Mouse (Mus musculus): ENCODE results near the gene Abi3bp.

DNA sequence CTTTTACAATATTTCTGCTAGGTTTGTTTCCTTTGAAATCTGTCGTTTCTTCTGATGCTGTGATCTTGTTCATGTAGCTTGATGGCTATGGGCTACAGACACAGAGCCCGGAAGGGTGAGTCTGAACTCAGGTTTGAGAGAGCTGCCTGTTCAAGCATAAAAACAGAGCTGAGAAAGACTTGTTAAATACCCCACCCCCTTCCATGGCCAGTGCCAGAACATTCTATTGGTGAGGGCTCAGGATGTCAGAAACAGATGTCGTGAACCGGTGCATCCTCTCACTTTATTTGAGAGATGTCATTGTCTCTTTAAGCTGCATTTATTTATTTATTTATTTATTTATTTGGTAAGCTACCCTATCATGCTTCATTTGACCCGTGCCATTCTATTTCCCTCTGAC is 2.0 kb upstream of the Abi3bp start:
- TF ChIP-seq POLR2A (IDR thresholded peaks at IDR 0.05; ENCODE audit: insufficient read length, low read depth) (no peak), MYOD1 (IDR thresholded peaks at IDR 0.05; ENCODE audit: control insufficient read depth in 1 of 3, insufficient read length in 2 of 3, low read depth in 2 of 3) (no peak), TCF12 (IDR thresholded peaks at IDR 0.05; ENCODE audit: insufficient read depth, poor library complexity, severe bottlenecking) (no peak), POLR2AphosphoS2 (IDR thresholded peaks at IDR 0.05; ENCODE audit: insufficient read length, low read depth) (no peak), SRF (IDR thresholded peaks at IDR 0.05; ENCODE audit: control insufficient read depth, insufficient read length, low read depth) (no peak), REST (IDR thresholded peaks at IDR 0.05; ENCODE audit: insufficient read depth, insufficient read length) (no peak), USF1 (IDR thresholded peaks at IDR 0.05; ENCODE audit: low read depth) (no peak), CEBPB (IDR thresholded peaks at IDR 0.05; ENCODE audit: insufficient read depth, poor library complexity, severe bottlenecking) (no peak), MAX (IDR thresholded peaks at IDR 0.05; ENCODE audit: low read depth) (no peak), MYOG (IDR thresholded peaks at IDR 0.05; ENCODE audit: control insufficient read depth in 1 of 3, insufficient read depth in 1 of 3, insufficient read length in 2 of 3, low read depth in 2 of 3) (no peak), E2F4 (IDR thresholded peaks at IDR 0.05; ENCODE audit: insufficient read depth) (no peak), TCF3 (IDR thresholded peaks at IDR 0.05; ENCODE audit: insufficient read length, low read depth) (no peak)
